Mouse (Mus musculus) cerebellum, adult 8-10 months (tissue): Measurements from ENCODE around the gene Tpm3-rs7.
"Not testable (repeated sequence)": the region's sequence is repeated elsewhere in the genome, so short reads cannot be mapped to it uniquely, and the experiment has no call there.

ENCODE experiments used
- DNase-seq: peaks from one replicate; pipeline ENCODE4 v3.0.0; 2022

The Tpm3-rs7 gene

GRCm38 (mm10) chr14:113314499-113314898 is at the start of gene Tpm3-rs7:
Gene Tpm3-rs7 (plus strand): TSS chr14:113314608.
- DNase-seq: not testable (repeated sequence)

DNA sequence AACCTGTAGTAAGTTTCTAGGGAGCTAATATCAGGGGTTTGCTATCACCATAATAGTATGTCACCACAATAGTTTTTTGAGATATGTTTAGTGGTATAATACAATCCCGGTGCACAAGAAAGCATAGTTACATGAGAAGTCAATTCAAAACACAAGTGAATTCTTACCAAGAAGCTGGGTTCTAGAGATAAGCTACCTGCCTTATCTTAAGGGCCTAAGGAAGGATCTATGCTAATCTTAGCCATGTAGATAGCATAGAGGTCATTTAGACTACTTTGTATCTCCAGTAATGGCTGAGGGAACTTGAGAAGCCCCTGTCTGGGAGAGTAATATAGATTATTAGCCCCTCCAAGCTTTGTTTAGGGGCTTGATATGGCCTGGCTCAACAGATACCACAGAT is 2.6 kb downstream of the Tpm3-rs7 start:
- DNase-seq: no peak

DNA sequence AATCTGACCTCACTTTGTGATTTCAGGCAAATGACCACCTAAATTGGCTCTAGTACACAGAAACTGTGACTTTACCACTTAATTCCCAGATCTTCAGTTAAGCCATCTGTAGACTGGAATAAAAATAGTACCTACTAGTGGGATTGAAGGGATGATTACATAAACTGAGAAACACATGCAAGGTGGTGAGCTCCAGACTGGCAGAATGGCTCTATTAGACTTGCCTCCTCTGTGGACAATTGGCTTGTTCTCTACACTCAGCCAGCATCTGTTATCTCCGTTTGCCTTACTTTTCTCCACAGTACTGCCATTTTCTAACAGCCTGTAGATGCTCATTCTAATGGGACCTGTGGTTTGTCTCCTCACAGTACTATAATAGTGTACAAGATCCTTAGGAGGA is 49.0 kb downstream of the Tpm3-rs7 start:
- DNase-seq: peak; percentile 8
